Mouse (Mus musculus) hindbrain, embryonic 11.5 days (tissue): ENCODE results near the gene Ins1. TPM values are rescaled to one million over a fixed set of nuclear protein-coding genes. Genes with fewer than 3 reads are reported as not detected.

Experiments used
- ATAC-seq: fragments of 200-750 bp; cut with Nextera tagmentation; 2 replicates; pipeline ENCODE4 v1.8.0; 2017; ENCODE audit warnings: mild to moderate bottlenecking, moderate TSS enrichment, moderate library complexity; ENCODE audit not compliant: low FRiP score
- DNase-seq: peaks from one replicate; pipeline ENCODE4 v3.0.0-alpha.2; 2015; ENCODE audit warnings: low spot score
- H3K27ac ChIP-seq: fragments of 300-500 bp; sonication (generic); 2 replicates; pipeline ENCODE4 v1.5.1; 2014; ENCODE audit warnings: mild to moderate bottlenecking, low read depth, low read length
- H3K27me3 ChIP-seq: fragments of 300-500 bp; sonication (generic); 2 replicates; pipeline ENCODE4 v1.6.1; 2014; ENCODE audit warnings: mild to moderate bottlenecking, low read length, moderate library complexity, mixed read lengths; ENCODE audit not compliant: control insufficient read depth, insufficient read depth
- H3K36me3 ChIP-seq: fragments of 300-500 bp; sonication (generic); 2 replicates; pipeline ENCODE4 v1.6.1; 2014; ENCODE audit warnings: mild to moderate bottlenecking, low read length, moderate library complexity, mixed read lengths; ENCODE audit not compliant: control insufficient read depth, insufficient read depth
- H3K4me1 ChIP-seq: fragments of 300-500 bp; sonication (generic); replicated peaks from 2 replicates; pipeline ENCODE4 v1.6.1; 2014; ENCODE audit warnings: low read length, mixed read lengths; ENCODE audit not compliant: control insufficient read depth, insufficient read depth
- H3K4me2 ChIP-seq: fragments of 300-500 bp; sonication (generic); replicated peaks from 2 replicates; pipeline ENCODE4 v1.6.1; 2014; ENCODE audit warnings: mild to moderate bottlenecking, low read depth, low read length
- H3K4me3 ChIP-seq: fragments of 300-500 bp; sonication (generic); 2 replicates; pipeline ENCODE4 v1.5.1; 2014; ENCODE audit warnings: low read depth, low read length
- H3K9ac ChIP-seq: fragments of 300-500 bp; sonication (generic); 2 replicates; pipeline ENCODE4 v1.6.1; 2014; ENCODE audit warnings: low read depth, low read length
- H3K9me3 ChIP-seq: fragments of 300-500 bp; sonication (generic); 2 replicates; pipeline ENCODE4 v1.6.1; 2016; ENCODE audit warnings: low read length; ENCODE audit not compliant: control insufficient read depth
- polyA plus RNA-seq: library from polyadenylated mRNA; unstranded; fragments of >200 nt; fragmentation: Nextera tagmentation; extraction: Ambion mirVana; gene quantifications from 2 replicates; pipeline ENCODE4 v1.2.1, GENCODE M21; 2014

Gene Ins1
- polyA plus RNA-seq, result not detected in 2 replicates

DNA sequence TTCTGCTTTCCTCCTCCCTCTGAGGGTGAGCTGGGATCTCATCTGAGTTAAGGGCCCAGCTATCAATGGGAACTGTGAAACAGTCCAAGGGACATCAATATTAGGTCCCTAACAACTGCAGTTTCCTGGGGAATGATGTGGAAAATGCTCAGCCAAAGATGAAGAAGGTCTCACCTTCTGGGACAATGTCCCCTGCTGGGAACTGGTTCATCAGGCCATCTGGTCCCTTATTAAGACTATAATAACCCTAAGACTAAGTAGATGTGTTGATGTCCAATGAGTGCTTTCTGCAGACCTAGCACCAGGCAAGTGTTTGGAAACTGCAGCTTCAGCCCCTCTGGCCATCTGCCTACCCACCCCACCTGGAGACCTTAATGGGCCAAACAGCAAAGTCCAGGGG, at the start of gene Ins1:
TSS of gene Ins1 (plus strand) at position 301 of the 400 bp plus-strand sequence.
- H3K4me1 ChIP-seq, result no peaks in the 10 kb centered on the region
- no peak within 1 kb of the TSS for H3K4me2 ChIP-seq
- DNase-seq (no peak), ATAC-seq (no peak)
- H3K9me3 ChIP-seq, result no peaks in the 10 kb centered on the region
- H3K9ac ChIP-seq, result no peak within 1 kb of the TSS
- no peaks in the 10 kb centered on the region for H3K27me3 ChIP-seq
- H3K36me3 ChIP-seq, result no peaks in the 10 kb centered on the region
- H3K4me3 ChIP-seq, result no peak within 1 kb of the TSS
- H3K27ac ChIP-seq, result no peak within 1 kb of the TSS
